Mouse (Mus musculus): ENCODE results near the gene Tbc1d1.

GRCm38 (mm10) chr5:64279668-64280067 lies 123.6 kb downstream of the Tbc1d1 start:
- TF ChIP-seq CTCF (IDR thresholded peaks at IDR 0.05; ENCODE audit: low read depth) (no peak), EP300 (optimal IDR thresholded peaks at IDR 0.05) (no peak)
